Mouse (Mus musculus) midbrain, embryonic 10.5 days (tissue): ENCODE measurements at regions not wholly inside any gene's neighbourhood (a gene's known extent, or its start where the extent isn't known, plus 50 kb on each side); places are given as distances from the start of the nearest gene placed in this dataset.

Source experiments
- DNase-seq: peaks from one replicate; pipeline ENCODE4 v3.0.0-alpha.2; 2017; ENCODE audit warnings: low spot score
- H3K27ac ChIP-seq: fragments of 300-500 bp; sonication (generic); replicated peaks from 2 replicates; pipeline ENCODE4 v1.5.1; 2016; ENCODE audit warnings: mild to moderate bottlenecking
- H3K27me3 ChIP-seq: fragments of 300-500 bp; sonication (generic); 2 replicates; pipeline ENCODE4 v1.6.1; 2016; ENCODE audit warnings: low read depth, mild to moderate bottlenecking; ENCODE audit not compliant: poor library complexity, severe bottlenecking
- H3K36me3 ChIP-seq: fragments of 300-500 bp; sonication (generic); 2 replicates; pipeline ENCODE4 v1.6.1; 2016; ENCODE audit warnings: mild to moderate bottlenecking, moderate library complexity
- H3K4me1 ChIP-seq: fragments of 300-500 bp; sonication (generic); 2 replicates; pipeline ENCODE4 v1.6.1; 2016
- H3K4me3 ChIP-seq: fragments of 300-500 bp; sonication (generic); 2 replicates; pipeline ENCODE4 v1.5.1; 2016; ENCODE audit warnings: mild to moderate bottlenecking, moderate library complexity
- H3K9me3 ChIP-seq: fragments of 300-500 bp; sonication (generic); replicated peaks from 2 replicates; pipeline ENCODE4 v1.6.1; 2016; ENCODE audit warnings: mild to moderate bottlenecking
- WGBS: fragments of 180-500 bp; shearing (Covaris S2); methylation state at CpG from one replicate; pipeline ENCODE4 v1.1.7; 2016; 5-methylcytosine and 5-hydroxymethylcytosine counted together

DNA sequence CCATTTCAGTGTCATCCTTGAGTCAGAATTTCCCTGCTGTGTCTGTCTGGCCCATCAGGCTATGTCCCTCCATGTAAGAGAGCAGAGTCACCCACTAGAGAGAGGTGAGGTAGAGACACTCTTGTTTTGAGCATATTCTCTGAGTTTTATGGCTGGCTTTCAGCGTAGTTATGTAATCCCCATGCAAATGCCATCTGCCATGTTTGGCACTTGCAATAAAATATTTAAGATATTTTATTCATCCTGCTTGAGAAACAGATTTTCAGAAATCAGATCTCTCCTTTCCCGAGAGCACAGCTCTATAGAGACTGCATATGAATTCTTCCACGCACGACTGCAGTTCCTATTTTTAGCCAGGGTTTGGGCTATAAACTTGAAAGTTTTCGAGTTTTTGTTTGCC lies 331.1 kb downstream of the Slc4a3 start:
- H3K27me3 ChIP-seq = no peaks in the 10 kb centered on the region
- H3K4me1 ChIP-seq = no peaks in the 10 kb centered on the region
- no peak for DNase-seq
- no peak overlapping the region for H3K27ac ChIP-seq
- no peaks in the 10 kb centered on the region for H3K36me3 ChIP-seq
- 87% methylated on average over 5 of the region's 5 CpGs for WGBS
- no peaks in the 10 kb centered on the region for H3K9me3 ChIP-seq
- no peak overlapping the region for H3K4me3 ChIP-seq

DNA sequence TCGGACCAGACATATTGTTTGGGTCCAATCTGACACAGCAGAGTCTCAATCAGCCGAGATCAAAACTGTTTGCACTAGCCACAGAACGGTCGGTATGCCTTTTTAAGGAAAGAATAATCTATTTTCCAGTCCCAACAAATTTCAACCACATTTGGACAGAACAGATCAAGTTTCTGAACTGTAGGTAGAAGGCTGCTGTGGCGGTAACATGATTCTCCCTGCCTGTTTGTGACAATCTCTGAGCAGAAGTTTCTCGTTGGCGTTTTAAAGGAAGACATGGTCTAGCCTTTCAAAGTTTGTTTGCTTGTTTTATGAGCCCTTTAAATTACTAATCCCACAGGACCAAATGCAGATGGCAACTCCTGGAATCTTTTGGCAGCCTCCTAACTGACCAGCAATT lies 339.6 kb downstream of the Slc4a3 start:
- Histone ChIP-seq H3K27me3 (peaks cover 17% of the 10 kb centered on the region), H3K9me3 (no peaks in the 10 kb centered on the region), H3K36me3 (no peaks in the 10 kb centered on the region), H3K27ac (no peak overlapping the region), H3K4me3 (no peak overlapping the region), H3K4me1 (peaks cover 19% of the 10 kb centered on the region)
- no peak for DNase-seq
- WGBS = 70% methylated on average over 7 of the region's 7 CpGs

DNA sequence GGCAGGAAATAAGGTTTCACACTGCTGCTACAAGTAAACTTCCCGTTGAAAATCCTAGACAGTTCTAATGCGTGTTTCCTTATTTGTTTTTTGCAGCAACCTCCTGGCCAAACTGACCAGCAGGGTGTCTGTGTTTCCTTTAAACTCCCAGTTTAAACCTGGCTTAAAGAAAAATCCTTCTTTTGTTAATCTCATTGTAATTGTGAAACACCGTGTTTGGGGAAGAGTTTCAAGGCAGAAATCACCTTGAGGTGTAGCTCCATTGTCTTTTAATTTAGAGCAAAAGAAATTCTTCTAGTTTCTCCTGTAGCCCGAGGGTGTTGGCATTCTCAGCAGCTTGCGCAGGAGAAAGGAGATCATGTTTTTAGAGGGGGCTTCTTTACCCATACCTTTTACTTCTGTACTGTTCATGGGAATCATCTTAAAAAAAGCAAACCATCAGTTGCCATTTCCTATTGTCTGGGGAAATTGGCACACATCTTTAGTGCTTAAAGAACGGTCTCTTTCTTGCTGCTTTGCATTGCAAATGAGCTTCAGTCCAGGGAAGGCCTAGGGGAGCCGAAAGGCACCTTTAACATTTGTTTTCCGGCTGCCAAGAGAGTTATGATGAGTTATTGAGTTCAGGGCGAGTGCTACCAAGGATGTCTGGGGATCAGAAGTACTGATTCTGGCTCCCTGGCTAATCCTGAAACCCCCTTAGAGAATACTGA lies 342.6 kb downstream of the Slc4a3 start:
- Histone ChIP-seq H3K27me3 (peaks cover 17% of the 10 kb centered on the region), H3K4me1 (peaks cover 19% of the 10 kb centered on the region), H3K4me3 (no peak overlapping the region), H3K9me3 (peaks cover 14% of the 10 kb centered on the region; the same call in 1 of the 2 replicates), H3K27ac (no peak overlapping the region), H3K36me3 (no peaks in the 10 kb centered on the region)
- 14% methylated on average over 9 of the region's 9 CpGs for WGBS
- no peak for DNase-seq

DNA sequence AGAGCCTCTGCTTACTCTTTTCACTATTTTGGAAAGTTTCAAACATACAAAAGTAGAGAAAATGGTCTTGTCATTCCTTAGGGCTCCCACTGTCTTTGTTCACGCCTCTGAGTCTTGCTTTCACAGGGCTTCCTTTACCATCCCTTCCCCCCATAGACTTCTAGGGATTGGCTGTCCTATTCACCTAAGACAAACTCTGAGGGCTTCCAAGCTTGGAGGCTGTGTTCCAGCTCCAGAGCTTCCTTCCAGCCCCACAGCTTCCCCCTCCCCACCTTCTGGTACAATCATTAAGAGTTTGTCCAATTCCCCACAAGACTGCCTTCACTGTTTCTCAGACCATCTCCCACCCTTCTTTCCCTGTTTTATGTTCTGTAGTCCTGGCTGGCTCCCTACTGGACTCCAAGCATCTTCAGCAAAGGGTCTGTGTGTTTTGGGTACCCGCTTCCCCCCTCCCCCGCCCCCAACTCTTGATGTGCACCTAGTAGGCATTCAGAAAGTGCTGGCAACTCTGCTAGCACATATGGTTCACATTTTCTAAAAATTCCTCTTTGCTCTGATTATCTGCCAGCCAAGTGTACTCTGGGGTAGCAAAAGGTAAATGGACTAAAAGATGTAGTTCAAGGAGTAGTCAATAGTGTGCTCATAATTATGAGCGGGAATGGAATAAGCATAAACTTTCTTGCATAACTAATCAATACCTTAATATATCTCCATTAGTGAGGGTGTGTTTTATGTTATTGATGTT lies 344.0 kb downstream of the Slc4a3 start:
- H3K36me3 ChIP-seq = no peaks in the 10 kb centered on the region
- WGBS = 68% methylated on average over 4 of the region's 4 CpGs
- no peak overlapping the region for H3K4me3 ChIP-seq
- DNase-seq = no peak
- H3K27me3 ChIP-seq = peaks cover 17% of the 10 kb centered on the region
- peaks cover 23% of the 10 kb centered on the region; the same call in 1 of the 2 replicates for H3K9me3 ChIP-seq
- peaks cover 19% of the 10 kb centered on the region for H3K4me1 ChIP-seq
- H3K27ac ChIP-seq = 0 out of 2 replicates have a peak overlapping the region, but pooled peaks have one; percentile 28

DNA sequence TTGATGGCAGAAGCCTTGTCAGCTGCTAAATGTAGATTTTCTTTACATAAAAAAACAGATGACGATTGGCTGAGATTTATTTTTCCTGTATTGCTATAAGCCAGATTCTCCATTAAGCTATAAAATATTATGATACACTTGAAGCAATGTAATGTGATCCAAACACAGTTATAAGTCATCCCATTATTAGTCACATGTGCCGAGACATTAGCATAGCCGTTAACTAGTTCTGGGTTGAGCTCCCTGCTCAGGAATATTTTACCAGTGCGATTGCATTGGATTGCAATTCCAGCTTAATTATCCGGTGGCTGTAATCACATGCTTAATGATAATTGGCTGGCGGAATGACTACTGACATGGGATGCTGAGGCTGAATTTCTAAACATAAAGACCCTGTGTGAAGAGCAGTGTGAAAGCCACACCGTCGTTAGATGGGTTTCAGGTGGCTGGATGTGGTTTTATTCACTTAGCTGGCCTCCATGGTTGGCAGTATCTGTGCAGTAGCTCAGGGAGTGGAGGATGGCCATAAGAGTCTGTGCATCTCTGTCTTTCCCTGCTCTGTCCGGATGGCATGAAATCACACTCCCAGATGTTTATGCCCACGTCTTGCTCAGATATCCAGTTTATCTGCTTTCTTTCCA lies 344.7 kb downstream of the Slc4a3 start:
- no peak overlapping the region for H3K27ac ChIP-seq
- 90% methylated on average over 10 of the region's 10 CpGs for WGBS

DNA sequence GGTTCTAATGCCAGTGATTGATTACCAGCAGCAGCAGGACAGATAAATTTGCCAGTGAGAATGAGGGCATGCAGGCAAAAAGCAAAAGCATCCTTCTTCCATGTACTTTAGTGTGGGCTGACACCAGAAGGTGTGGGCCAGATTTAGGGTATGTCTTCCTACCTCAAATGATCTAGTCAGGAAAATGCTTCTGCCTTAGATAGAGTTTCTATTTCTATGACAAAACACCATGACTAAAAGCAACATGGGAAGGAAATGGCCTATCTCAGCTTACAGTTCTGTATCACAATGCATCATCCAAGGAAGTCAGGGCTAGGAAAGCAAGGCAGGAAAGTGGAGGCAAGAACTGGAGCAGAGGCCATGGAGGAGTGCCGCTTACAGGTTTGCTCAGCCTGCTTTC lies 349.5 kb downstream of the Slc4a3 start:
- Histone ChIP-seq H3K27me3 (no peaks in the 10 kb centered on the region; the same call in 1 of the 2 replicates), H3K9me3 (peaks cover 23% of the 10 kb centered on the region; the same call in 1 of the 2 replicates), H3K4me1 (no peaks in the 10 kb centered on the region), H3K27ac (no peak overlapping the region), H3K36me3 (no peaks in the 10 kb centered on the region), H3K4me3 (no peak overlapping the region)
- whole genome bisulfite sequencing = 100% methylated on average over 1 of the region's 1 CpGs
- no peak for DNase-seq

More for the DNA sequence above, 344.7 kb downstream of the Slc4a3 start:
- no peak for DNase-seq
- peaks cover 17% of the 10 kb centered on the region for H3K27me3 ChIP-seq
- H3K36me3 ChIP-seq = no peaks in the 10 kb centered on the region
- H3K4me1 ChIP-seq = peaks cover 19% of the 10 kb centered on the region
- H3K9me3 ChIP-seq = peaks cover 23% of the 10 kb centered on the region; the same call in 1 of the 2 replicates
- no peak overlapping the region for H3K4me3 ChIP-seq

DNA sequence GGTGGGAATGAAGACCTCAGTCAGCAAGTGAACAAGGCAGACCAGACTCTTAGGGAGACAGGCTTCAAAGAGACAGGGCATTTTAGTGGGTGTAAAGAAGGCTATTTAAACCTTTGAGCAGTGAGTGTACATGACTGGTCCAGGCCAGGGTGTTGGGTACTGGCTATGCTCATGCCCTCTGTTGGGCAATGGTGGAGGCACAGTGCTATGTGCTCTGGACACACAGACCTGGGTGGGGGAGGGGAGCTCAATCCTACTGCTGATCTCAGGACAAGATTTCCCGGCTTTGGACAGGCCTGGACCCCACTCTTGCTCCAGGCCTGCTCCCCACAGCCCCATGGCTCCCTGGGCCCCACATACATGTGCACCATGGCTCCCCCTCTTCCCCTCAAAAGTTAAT lies 355.1 kb downstream of the Slc4a3 start:
- H3K27ac ChIP-seq = no peak overlapping the region
- DNase-seq = peak; percentile 33
- 25% methylated on average over 1 of the region's 1 CpGs for WGBS

DNA sequence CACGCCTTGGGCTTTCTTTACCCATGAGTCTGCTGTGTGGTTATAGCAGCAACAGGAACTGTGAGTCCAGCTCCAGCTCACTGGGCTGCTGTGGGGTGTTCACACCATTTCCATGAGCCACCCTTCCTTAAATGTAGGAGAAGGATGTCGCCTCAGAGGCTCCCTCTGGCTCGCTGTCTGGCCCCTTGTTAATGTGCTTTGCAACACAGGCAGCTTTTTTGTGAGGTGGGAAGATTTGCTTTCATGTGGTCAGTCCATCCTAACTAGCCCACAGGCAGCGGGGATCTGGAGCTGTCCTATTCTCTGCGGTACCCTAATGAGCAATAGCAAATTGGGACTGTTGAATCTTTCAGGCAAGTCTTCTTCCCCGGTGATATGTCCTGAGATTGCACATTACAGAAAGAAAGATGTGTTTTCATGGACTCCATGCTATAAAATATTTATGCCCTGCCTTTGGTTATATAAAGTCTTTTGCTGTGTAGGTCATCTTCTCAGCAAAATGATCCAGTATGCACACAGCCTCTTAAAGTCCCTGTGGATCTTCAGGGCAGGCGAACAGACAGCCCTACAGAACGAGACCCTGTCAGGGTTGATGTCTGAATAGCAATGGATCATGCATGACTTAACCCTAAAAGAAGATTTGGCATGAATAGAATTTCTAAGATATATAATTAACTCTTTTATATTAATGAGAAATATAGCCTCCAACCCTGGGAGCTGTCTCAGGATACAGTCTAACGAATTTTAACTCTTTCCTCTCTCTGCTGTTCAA lies 359.8 kb downstream of the Slc4a3 start:
- Histone ChIP-seq H3K9me3 (no peaks in the 10 kb centered on the region), H3K4me3 (no peak overlapping the region), H3K4me1 (peaks cover 32% of the 10 kb centered on the region), H3K27me3 (peaks cover 68% of the 10 kb centered on the region), H3K27ac (no peak overlapping the region), H3K36me3 (no peaks in the 10 kb centered on the region)
- 63% methylated on average over 9 of the region's 9 CpGs for WGBS
- DNase-seq = no peak

More for the DNA sequence above, 355.1 kb downstream of the Slc4a3 start:
- Histone ChIP-seq H3K4me3 (no peak overlapping the region), H3K36me3 (no peaks in the 10 kb centered on the region), H3K4me1 (peaks cover 24% of the 10 kb centered on the region), H3K27me3 (peaks cover 40% of the 10 kb centered on the region), H3K9me3 (no peaks in the 10 kb centered on the region)

DNA sequence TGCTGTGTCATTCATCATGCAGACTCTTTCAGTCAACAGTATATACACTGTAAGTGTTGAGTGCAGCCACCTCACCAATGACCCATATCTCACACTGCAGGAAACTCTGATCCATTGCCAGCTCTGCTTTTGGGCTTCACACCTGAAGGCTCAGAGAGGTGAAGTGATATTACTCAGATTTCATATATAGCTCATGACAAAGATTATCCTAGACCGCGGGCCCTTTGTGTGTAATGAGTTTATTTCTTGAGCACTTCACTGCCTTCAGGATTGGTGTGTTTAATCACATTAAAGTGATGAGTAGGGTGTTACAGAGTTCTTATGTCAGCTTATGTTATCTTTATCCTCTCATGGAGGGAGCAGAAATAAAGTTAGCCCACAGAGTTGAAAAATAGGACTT lies 369.2 kb downstream of the Slc4a3 start:
- no peak overlapping the region for H3K4me3 ChIP-seq
- WGBS = 92% methylated on average over 2 of the region's 2 CpGs
- H3K9me3 ChIP-seq = no peaks in the 10 kb centered on the region
- no peak overlapping the region for H3K27ac ChIP-seq
- peaks cover 17% of the 10 kb centered on the region for H3K4me1 ChIP-seq
- DNase-seq = no peak
- H3K27me3 ChIP-seq = peaks cover 73% of the 10 kb centered on the region
- H3K36me3 ChIP-seq = no peaks in the 10 kb centered on the region

DNA sequence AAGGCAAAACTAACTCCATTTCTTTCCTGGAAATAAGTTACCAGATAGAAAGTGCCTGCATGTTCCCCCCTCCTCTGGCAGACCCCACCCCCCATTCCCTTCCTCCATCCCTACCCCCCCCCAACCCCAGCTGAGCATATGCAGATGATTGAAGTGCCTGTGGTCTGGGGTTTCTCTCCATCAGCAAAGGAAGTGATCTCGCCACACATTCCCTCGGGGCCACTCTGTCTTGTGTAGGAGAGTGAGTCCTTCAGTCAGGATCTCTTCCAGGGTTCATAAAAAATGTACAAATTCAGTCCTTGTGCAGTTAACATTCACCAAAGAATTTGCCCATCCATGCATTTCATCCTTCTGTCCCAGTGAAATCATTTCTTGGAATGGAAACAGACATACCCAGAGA lies 370.1 kb downstream of the Slc4a3 start:
- Histone ChIP-seq H3K27ac (no peak overlapping the region), H3K9me3 (no peaks in the 10 kb centered on the region), H3K27me3 (peaks cover 64% of the 10 kb centered on the region), H3K4me3 (no peak overlapping the region), H3K4me1 (peaks cover 15% of the 10 kb centered on the region), H3K36me3 (no peaks in the 10 kb centered on the region)
- DNase-seq = no peak
- WGBS = 66% methylated on average over 2 of the region's 2 CpGs

DNA sequence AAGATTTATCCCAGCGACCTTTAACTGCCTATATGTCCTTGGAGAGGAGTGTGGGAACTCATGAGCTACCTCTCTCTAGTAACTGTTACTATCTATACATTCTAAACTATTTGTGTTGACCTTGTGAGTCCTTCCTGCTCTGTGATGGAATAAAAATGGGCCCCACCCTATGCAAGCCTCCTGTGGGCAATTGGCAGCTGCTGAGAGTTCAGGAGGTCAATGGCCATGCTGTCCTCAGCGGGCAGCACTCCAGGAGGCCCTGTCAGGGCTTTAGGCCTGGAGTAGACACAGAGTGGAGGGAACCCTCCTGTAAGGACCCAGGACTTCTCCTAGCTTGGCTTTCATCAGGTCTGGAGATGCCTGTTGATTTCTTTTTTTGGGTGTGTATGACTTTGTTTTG lies 373.1 kb downstream of the Slc4a3 start:
- Histone ChIP-seq H3K4me3 (no peak overlapping the region), H3K36me3 (no peaks in the 10 kb centered on the region), H3K4me1 (peaks cover 15% of the 10 kb centered on the region), H3K27ac (no peak overlapping the region), H3K9me3 (no peaks in the 10 kb centered on the region), H3K27me3 (peaks cover 50% of the 10 kb centered on the region)
- no peak for DNase-seq
- WGBS = 68% methylated on average over 2 of the region's 2 CpGs

DNA sequence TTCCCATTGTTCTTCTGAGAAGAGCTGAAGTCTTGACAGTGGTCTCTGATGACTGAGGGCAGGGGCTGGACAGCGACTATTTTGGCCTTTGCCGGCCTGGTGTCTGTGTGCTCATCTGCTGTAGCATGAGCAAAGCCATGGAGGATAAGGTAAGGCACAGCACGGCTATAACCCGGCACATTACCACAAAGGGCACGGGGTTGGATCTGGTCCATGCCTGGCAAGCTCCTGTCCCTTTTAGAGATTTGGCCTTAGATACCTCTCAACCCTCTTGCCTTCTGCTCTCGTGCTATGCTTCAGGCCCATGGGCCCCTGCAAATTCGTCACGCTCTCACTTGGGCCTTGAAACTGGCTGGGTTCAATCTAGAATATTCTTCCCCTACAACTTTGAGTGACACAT lies 379.0 kb downstream of the Slc4a3 start:
- Histone ChIP-seq H3K36me3 (no peaks in the 10 kb centered on the region), H3K9me3 (no peaks in the 10 kb centered on the region), H3K27me3 (peaks cover 53% of the 10 kb centered on the region), H3K4me1 (peaks cover 9% of the 10 kb centered on the region), H3K4me3 (no peak overlapping the region), H3K27ac (no peak overlapping the region)
- WGBS = 88% methylated on average over 8 of the region's 8 CpGs
- no peak for DNase-seq
